Mouse (Mus musculus): ENCODE data around the gene Zfp110.
A peak's percentile ranks its signal among the peaks of the same experiment; 100 is the strongest.

GRCm38 (mm10) chr7:12880911-12881660 is 46.5 kb downstream of the Zfp110 start, which contains the start of gene Zfp128:
- TF ChIP-seq CTCF (IDR thresholded peaks at IDR 0.05; ENCODE audit: borderline replicate concordance, extremely low read depth, insufficient read depth, insufficient read length) (no peak), POLR2A (IDR thresholded peaks at IDR 0.05; ENCODE audit: borderline replicate concordance, extremely low read depth, insufficient read depth, insufficient read length, poor library complexity, severe bottlenecking) (peak; percentile 77; the same call in 1 of the 2 replicates)
